Mouse (Mus musculus): ENCODE data around the gene Ampd1. TPM values are rescaled to one million over a fixed set of nuclear protein-coding genes. Genes with fewer than 3 reads are reported as not detected.
A peak's percentile ranks its signal among the peaks of the same experiment; 100 is the strongest.

Gene Ampd1
- total RNA-seq (2021) = not detected

- DNase-seq (ENCODE audit: extremely low spot score in 1 of 2, low spot score in 2 of 2) = no peak
- intact Hi-C loops (cut with DNase I) = no loop called here
Measured at GRCm38 (mm10) chr3:103073771-103074170, at the start of gene Ampd1. Gene Ampd1 (plus strand): TSS chr3:103074014.

DNA sequence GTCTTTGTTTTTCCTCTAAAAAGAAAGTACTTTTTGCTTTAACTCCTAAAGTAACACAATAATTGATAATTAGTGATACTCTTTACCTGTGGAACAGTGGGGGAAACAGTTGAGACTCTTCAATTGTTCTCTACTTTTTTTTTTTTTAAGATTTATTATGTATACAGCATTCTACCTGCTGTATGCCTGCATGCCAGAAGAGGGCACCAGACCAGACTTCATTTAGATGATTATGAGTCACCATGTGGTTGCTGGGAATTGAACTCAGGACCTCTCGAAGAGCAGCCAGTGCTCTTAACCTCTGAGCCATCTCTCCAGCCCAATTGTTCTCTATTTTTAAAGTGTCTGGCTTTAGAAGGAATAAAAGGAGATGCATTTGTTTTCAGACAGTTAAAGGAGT lies 47.6 kb upstream of the Ampd1 start:
- no peak for DNase-seq (ENCODE audit: extremely low spot score in 1 of 2, low spot score in 2 of 2)
- intact Hi-C loops (cut with DNase I) = no loop called here

DNA sequence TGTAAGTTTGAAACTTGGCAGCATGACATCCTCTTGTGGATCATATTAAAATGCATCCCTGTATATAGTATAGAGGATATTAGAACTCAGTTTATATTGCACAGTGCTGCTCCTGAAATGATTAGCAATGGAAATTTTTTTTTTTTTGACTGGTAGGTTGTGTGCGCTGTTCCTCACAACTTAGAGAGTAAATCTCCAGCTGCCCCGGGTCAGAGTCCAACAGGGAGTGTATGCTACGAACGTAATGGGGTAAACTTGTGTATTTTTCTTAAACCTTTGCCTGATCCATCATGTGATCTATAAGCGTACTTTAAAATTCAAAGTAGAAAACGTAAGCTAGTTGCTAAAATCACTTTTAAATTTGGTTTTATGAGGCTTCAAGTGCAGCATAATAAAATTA lies 33.5 kb upstream of the Ampd1 start:
- DNase-seq (ENCODE audit: extremely low spot score in 1 of 2, low spot score in 2 of 2) = no peak
- intact Hi-C loops (cut with DNase I) = no loop called here

DNA sequence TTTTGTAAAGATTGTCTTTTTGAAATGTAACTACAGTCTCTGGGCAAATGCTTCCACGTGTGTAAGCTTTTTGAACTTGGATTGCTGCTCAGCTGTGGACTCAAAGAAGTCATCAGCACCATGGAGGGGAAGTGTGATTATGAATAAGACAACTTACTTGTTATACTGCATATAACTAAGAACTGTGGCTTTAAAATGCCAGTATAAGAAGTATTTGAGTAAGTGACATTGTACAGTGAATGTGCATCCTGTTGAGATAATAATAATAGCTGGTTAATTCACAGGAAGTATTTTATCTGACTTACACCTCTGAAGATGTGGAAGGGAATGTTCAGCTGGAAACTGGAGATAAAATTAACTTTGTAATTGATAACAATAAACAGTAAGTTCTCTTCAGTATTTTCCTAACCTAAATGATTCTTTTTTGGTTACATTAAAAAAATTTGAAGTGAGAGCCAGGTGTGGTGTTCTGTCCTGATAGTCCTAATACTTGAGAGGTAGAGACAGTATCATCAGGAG lies 32.9 kb upstream of the Ampd1 start:
- no peak for DNase-seq (ENCODE audit: extremely low spot score in 1 of 2, low spot score in 2 of 2)
- intact Hi-C loops (cut with DNase I) = no loop called here

DNA sequence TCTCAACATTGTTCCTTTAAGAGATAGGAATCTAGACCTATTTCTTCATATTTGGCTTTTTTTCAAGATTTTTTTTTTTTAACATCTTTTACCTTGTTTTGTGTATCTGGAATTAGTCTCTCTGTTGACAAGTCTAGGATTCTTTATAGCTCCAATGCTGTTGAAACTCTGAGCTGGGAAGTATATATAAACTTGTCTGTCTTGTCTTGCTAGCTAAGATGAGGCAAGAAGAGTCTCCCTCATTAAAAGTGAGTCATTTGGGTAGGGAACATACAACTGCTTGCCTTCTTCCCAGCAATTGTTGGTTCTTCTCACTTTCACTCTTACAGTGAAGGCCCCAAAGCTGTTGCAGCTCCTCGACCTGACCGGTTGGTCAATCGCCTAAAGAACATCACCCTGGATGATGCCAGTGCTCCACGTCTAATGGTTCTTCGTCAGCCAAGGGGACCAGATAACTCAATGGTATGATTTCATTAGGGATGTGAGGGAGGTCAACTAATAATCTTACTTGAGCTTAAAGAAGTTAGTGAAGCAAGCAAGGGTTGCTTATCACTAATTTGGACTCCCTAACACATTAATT lies 17.7 kb upstream of the Ampd1 start:
- DNase-seq (ENCODE audit: extremely low spot score in 1 of 2, low spot score in 2 of 2) = no peak
- intact Hi-C loops (cut with DNase I) = no loop called here

- intact Hi-C loops (cut with DNase I) = loop anchor here (2.0 kb wide), 1 partner anchor 113 kb away; the partner anchor contains the start of gene Bcas2
- peak in 1 of 2 experiments; percentile 15 for DNase-seq (ENCODE audit: extremely low spot score in 1 of 2, low spot score in 2 of 2)
Measured at GRCm38 (mm10) chr3:103057752-103058151, 16.1 kb upstream of the Ampd1 start.

GRCm38 (mm10) chr3:103058207-103059157 lies 15.3 kb upstream of the Ampd1 start, which contains the start of gene Nras:
Gene Nras (plus strand): TSS chr3:103058285.
- intact Hi-C loops (cut with DNase I) = loop anchor here (2.0 kb wide), 1 partner anchor 112 kb away; the partner anchor contains the start of gene Bcas2
- peak; percentile 87 to 97 for DNase-seq (ENCODE audit: extremely low spot score in 1 of 2, low spot score in 2 of 2)

- intact Hi-C loops (cut with DNase I) = no loop called here
- DNase-seq (ENCODE audit: extremely low spot score in 1 of 2, low spot score in 2 of 2) = no peak
Measured at GRCm38 (mm10) chr3:103066927-103067326, 6.9 kb upstream of the Ampd1 start.

DNA sequence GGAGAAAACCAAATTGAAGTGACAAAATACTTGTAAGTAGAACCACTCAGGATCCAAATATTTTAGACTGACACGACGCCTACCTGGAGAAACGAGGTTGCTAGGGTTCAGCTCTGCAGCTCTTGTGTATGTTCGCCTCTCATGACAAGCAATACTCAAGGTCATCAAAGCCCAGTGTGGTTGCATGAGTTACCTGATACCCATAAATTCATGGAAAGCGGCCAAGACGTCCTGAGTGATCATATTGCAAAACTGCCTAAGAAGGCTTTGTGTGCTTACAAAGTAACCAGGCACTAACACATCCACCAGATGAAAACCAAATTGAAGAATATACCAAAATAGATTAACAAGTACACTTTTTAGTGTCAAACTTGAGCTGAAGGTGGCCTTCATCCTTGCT lies 4.8 kb upstream of the Ampd1 start:
- DNase-seq (ENCODE audit: extremely low spot score in 1 of 2, low spot score in 2 of 2) = no peak
- intact Hi-C loops (cut with DNase I) = no loop called here

DNA sequence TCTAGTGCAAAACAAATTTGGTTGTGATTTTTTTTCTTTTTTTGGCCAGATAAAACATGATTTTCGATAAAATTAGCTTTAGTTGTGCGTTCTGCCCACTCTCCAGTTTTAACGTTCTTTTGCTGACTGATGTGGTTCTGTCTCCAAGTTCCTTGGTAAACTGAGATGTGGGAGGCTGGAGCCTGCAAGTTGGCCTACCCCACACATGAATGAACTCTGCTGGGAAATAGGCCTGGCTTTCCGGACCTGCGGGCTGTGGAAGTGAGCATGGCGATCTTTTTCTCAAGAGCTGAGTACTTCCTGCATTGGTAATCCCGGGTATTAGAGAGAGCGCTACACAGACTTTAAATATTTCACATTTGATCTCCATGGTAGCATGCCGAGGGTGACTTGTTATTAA lies 2.1 kb downstream of the Ampd1 start:
- intact Hi-C loops (cut with DNase I) = no loop called here
- no peak for DNase-seq (ENCODE audit: extremely low spot score in 1 of 2, low spot score in 2 of 2)

- intact Hi-C loops (cut with DNase I) = no loop called here
- no peak for DNase-seq (ENCODE audit: extremely low spot score in 1 of 2, low spot score in 2 of 2)
Measured at GRCm38 (mm10) chr3:103076476-103076875, 2.7 kb downstream of the Ampd1 start.

DNA sequence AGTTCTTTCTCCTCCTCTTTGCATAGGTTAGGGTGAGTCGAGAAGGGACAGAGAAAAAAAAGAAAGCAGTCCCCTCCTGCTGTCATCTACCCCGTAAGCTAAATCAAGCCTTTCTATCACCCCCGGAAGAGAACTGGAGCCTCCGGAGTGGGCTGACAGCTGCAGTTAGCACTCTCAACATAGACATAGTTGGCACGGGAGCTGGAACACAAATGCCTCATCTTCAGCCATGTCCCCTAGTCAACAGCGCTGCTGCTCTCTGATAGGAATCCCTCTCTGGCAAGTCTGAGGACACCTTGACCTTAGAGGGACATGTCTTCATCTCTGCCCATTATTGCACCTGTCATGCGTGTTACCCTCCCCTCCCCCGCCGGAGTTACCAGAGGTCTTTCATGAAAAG lies 5.5 kb downstream of the Ampd1 start:
- intact Hi-C loops (cut with DNase I) = no loop called here
- peak in 1 of 2 experiments; percentile 35 for DNase-seq (ENCODE audit: extremely low spot score in 1 of 2, low spot score in 2 of 2)

- DNase-seq (ENCODE audit: extremely low spot score in 1 of 2, low spot score in 2 of 2) = no peak
- intact Hi-C loops (cut with DNase I) = no loop called here
Measured at GRCm38 (mm10) chr3:103081051-103081450, 7.2 kb downstream of the Ampd1 start.

- DNase-seq (ENCODE audit: extremely low spot score in 1 of 2, low spot score in 2 of 2) = no peak
- intact Hi-C loops (cut with DNase I) = no loop called here
Measured at GRCm38 (mm10) chr3:103081861-103082453, 8.1 kb downstream of the Ampd1 start.

- intact Hi-C loops (cut with DNase I) = no loop called here
- no peak for DNase-seq (ENCODE audit: extremely low spot score in 1 of 2, low spot score in 2 of 2)
Measured at GRCm38 (mm10) chr3:103082761-103083160, 8.9 kb downstream of the Ampd1 start.

GRCm38 (mm10) chr3:103085986-103086385 lies 12.2 kb downstream of the Ampd1 start:
- DNase-seq (ENCODE audit: extremely low spot score in 1 of 2, low spot score in 2 of 2) = no peak
- intact Hi-C loops (cut with DNase I) = no loop called here

- intact Hi-C loops (cut with DNase I) = no loop called here
Measured at GRCm38 (mm10) chr3:103091753-103092152, 17.9 kb downstream of the Ampd1 start.

GRCm38 (mm10) chr3:103098662-103099061 lies 24.8 kb downstream of the Ampd1 start:
- intact Hi-C loops (cut with DNase I) = no loop called here
- no peak for DNase-seq (ENCODE audit: extremely low spot score in 1 of 2, low spot score in 2 of 2)

More at GRCm38 (mm10) chr3:103091753-103092152, 17.9 kb downstream of the Ampd1 start:
- DNase-seq (ENCODE audit: extremely low spot score in 1 of 2, low spot score in 2 of 2) = no peak

DNA sequence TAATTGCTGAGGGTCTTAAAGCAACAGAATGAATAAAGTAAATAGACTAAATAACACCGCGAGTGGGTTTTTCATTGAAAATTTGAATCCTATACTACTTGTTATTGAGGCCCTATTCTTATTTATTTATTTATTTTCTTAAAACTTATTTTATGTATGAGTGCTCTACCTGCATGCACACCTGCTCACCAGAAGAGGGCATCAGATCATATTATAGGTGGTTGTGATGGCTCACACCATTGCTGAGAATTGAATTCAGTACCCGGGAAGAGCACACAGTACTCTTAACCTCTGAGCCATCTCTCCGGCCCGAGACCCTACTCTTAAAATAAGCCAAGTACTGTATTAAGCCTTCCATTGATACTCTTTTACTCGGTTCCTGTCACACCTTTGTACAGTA lies 25.9 kb downstream of the Ampd1 start:
- intact Hi-C loops (cut with DNase I) = no loop called here
- DNase-seq (ENCODE audit: extremely low spot score in 1 of 2, low spot score in 2 of 2) = no peak
